Mouse (Mus musculus): ENCODE data around the gene Erc2. TPM values are rescaled to one million over a fixed set of nuclear protein-coding genes. Genes with fewer than 3 reads are reported as not detected.

Gene Erc2
- polyA plus RNA-seq, 1 experiment from 2014 or later = 4.3 TPM

DNA sequence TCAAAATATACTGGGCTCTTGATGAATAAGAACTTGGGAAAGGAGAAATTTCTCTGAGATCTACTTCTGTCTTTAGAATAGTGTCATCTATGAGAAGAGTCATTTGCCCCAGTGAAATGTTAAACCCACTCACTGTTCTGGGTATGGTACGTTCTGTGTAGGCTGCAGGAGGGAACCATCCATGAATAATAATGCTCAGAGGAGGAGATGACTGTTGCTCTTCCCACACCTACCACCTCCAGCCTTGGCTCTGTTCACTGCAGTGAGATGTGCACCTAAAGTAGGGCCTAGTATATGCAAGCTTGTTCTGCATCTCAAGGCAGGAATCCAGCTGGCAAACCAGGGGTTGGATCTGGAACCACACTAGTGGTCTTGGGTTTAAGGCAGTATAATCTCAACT lies 353.4 kb downstream of the Erc2 start:
- Histone ChIP-seq H3K4me3 (ENCODE audit: low read depth, low read length) (no peak overlapping the region), H3K27me3 (replicated peaks; ENCODE audit: control insufficient read depth, insufficient read depth, low read length) (no peaks in the 10 kb centered on the region), H3K9ac (ENCODE audit: low read depth, low read length) (no peak overlapping the region), H3K4me2 (ENCODE audit: low read depth, low read length) (no peak overlapping the region), H3K36me3 (ENCODE audit: control insufficient read depth, insufficient read depth, low read length) (no peaks in the 10 kb centered on the region), H3K4me1 (ENCODE audit: control insufficient read depth, insufficient read depth, low read length) (no peaks in the 10 kb centered on the region), H3K9me3 (ENCODE audit: control insufficient read depth, low read length) (no peaks in the 10 kb centered on the region), H3K27ac (replicated peaks; ENCODE audit: low read depth, low read length) (no peak overlapping the region)
- DNase-seq (ENCODE audit: low spot score) (no peak), ATAC-seq (ENCODE audit: low read depth) (no peak)
- 63% methylated on average over 1 of the region's 1 CpGs for WGBS

DNA sequence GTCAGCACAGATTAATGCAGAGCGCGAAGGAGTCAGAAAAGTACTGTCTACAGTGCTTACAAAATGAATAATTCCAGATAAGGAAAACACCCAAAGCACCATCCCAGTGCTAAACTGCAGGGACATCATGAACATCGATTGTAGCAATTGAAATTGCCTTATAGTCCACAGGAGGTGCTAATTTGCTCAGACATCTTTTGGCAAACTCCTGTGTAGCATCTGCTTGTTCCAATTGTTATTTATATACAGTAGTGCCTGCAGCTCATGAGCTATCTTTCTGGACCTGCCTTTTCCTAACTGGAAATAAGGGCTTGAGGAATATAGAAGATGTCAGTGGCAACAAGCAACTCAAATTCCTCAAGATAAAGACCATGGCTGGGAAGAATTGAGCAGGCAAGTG lies 362.5 kb downstream of the Erc2 start:
- H3K9me3 ChIP-seq (ENCODE audit: control insufficient read depth, low read length) = no peaks in the 10 kb centered on the region
- H3K4me3 ChIP-seq (ENCODE audit: low read depth, low read length) = no peak overlapping the region
- H3K36me3 ChIP-seq (ENCODE audit: control insufficient read depth, insufficient read depth, low read length) = no peaks in the 10 kb centered on the region
- H3K27ac ChIP-seq (replicated peaks; ENCODE audit: low read depth, low read length) = no peak overlapping the region
- WGBS = 71% methylated on average over 3 of the region's 3 CpGs
- peaks cover 4% of the 10 kb centered on the region; the same call in 1 of the 2 replicates for H3K4me1 ChIP-seq (ENCODE audit: control insufficient read depth, insufficient read depth, low read length)
- no peak for ATAC-seq (ENCODE audit: low read depth)
- DNase-seq (ENCODE audit: low spot score) = no peak
- no peak overlapping the region for H3K9ac ChIP-seq (ENCODE audit: low read depth, low read length)
- H3K27me3 ChIP-seq (replicated peaks; ENCODE audit: control insufficient read depth, insufficient read depth, low read length) = no peaks in the 10 kb centered on the region
- H3K4me2 ChIP-seq (ENCODE audit: low read depth, low read length) = no peak overlapping the region

DNA sequence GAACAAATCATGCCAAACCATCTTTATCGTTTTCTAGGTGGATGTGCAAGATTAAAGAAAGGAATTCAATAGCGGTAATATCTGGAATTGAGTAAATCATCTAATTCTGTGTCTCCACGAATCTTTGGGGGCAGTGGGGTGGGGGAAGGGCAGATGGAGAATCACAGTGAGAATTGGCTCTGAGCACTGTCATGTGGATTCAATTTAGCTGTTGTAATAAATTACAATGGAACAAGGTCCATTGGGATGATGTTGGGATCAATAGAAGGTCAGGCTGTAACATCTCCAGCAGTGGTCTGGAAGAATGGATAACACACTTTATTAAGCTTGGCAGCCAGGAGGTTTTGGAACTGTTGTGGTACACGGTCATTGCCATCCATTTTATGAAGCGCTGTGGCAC lies 363.0 kb downstream of the Erc2 start:
- Histone ChIP-seq H3K27ac (replicated peaks; ENCODE audit: low read depth, low read length) (no peak overlapping the region), H3K27me3 (replicated peaks; ENCODE audit: control insufficient read depth, insufficient read depth, low read length) (no peaks in the 10 kb centered on the region), H3K4me2 (ENCODE audit: low read depth, low read length) (no peak overlapping the region), H3K4me3 (ENCODE audit: low read depth, low read length) (no peak overlapping the region), H3K4me1 (ENCODE audit: control insufficient read depth, insufficient read depth, low read length) (peaks cover 4% of the 10 kb centered on the region; the same call in 1 of the 2 replicates), H3K9ac (ENCODE audit: low read depth, low read length) (no peak overlapping the region), H3K36me3 (ENCODE audit: control insufficient read depth, insufficient read depth, low read length) (no peaks in the 10 kb centered on the region), H3K9me3 (ENCODE audit: control insufficient read depth, low read length) (no peaks in the 10 kb centered on the region)
- 53% methylated on average over 5 of the region's 5 CpGs for WGBS
- DNase-seq (ENCODE audit: low spot score) (peak; percentile 45), ATAC-seq (ENCODE audit: low read depth) (no peak)

DNA sequence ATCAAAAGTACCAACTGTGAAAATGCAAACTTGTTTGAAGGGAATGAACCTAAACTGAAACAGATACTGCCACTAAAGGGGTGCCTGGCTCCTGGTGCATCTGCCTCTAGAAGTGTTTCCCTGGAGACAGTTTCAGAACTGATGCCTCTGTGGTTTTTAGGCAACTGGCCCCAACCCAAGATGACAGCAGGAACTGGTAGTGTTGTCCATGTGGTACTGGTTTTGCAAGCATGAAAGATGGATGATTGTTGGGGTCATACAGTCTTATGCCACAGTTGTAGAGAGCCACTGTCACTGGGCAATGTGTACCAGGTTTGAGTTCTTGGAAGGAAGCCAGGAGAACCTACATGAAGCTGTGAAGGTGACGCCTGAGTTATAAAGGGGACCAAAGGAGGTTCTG lies 365.2 kb downstream of the Erc2 start:
- no peak overlapping the region for H3K9ac ChIP-seq (ENCODE audit: low read depth, low read length)
- no peak for DNase-seq (ENCODE audit: low spot score)
- H3K27me3 ChIP-seq (replicated peaks; ENCODE audit: control insufficient read depth, insufficient read depth, low read length) = no peaks in the 10 kb centered on the region
- no peaks in the 10 kb centered on the region for H3K36me3 ChIP-seq (ENCODE audit: control insufficient read depth, insufficient read depth, low read length)
- peaks cover 4% of the 10 kb centered on the region; the same call in 1 of the 2 replicates for H3K4me1 ChIP-seq (ENCODE audit: control insufficient read depth, insufficient read depth, low read length)
- 65% methylated on average over 1 of the region's 1 CpGs for WGBS
- no peak overlapping the region for H3K4me2 ChIP-seq (ENCODE audit: low read depth, low read length)
- H3K27ac ChIP-seq (replicated peaks; ENCODE audit: low read depth, low read length) = no peak overlapping the region
- H3K9me3 ChIP-seq (ENCODE audit: control insufficient read depth, low read length) = no peaks in the 10 kb centered on the region
- H3K4me3 ChIP-seq (ENCODE audit: low read depth, low read length) = no peak overlapping the region
- ATAC-seq (ENCODE audit: low read depth) = no peak

DNA sequence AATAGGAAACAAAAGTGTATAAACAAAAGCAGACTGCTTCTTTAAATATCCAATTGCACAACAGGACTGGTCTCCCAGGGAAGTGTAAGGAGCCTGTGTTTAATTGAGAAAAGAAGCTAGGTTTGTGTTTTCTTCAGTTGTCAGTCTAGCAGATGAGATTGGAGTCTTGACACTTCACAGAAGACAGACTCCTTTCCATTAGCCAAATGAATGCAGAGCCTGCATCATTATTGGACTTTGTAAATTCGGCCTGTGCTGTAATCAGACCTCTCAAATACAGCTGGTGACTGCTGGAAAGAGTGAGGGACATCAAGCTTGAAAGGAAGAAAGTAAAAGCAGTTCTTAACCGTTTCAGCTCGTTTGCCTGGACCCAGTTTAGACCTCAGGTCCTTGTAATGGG lies 376.3 kb downstream of the Erc2 start:
- H3K4me2 ChIP-seq (ENCODE audit: low read depth, low read length) = no peak overlapping the region
- ATAC-seq (ENCODE audit: low read depth) = no peak
- no peaks in the 10 kb centered on the region for H3K36me3 ChIP-seq (ENCODE audit: control insufficient read depth, insufficient read depth, low read length)
- DNase-seq (ENCODE audit: low spot score) = peak; percentile 42
- no peak overlapping the region for H3K9ac ChIP-seq (ENCODE audit: low read depth, low read length)
- WGBS = 48% methylated on average over 3 of the region's 3 CpGs
- no peaks in the 10 kb centered on the region for H3K27me3 ChIP-seq (replicated peaks; ENCODE audit: control insufficient read depth, insufficient read depth, low read length)
- no peak overlapping the region for H3K27ac ChIP-seq (replicated peaks; ENCODE audit: low read depth, low read length)
- no peaks in the 10 kb centered on the region; the same call in 1 of the 2 replicates for H3K4me1 ChIP-seq (ENCODE audit: control insufficient read depth, insufficient read depth, low read length)
- H3K4me3 ChIP-seq (ENCODE audit: low read depth, low read length) = no peak overlapping the region
- no peaks in the 10 kb centered on the region for H3K9me3 ChIP-seq (ENCODE audit: control insufficient read depth, low read length)

DNA sequence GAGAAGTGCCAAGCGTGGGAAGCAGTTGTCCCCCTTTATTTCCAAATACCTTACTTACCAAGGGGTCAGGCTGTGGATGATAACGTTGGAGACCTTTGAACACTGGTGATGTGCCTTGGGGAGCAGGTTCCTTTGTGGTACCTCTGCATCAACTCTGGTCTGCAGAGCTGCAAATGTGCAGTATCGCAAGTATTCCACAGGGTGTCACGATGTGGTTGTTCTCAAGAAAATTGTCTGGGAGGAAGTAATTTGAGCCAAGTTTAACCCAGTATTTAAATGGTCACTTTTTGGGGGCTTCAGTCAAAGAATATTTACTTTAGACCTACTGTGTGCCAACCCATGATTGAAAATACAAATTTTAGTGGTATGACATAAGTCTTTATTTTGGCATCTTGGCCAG lies 381.8 kb downstream of the Erc2 start:
- Histone ChIP-seq H3K4me1 (ENCODE audit: control insufficient read depth, insufficient read depth, low read length) (no peaks in the 10 kb centered on the region), H3K27me3 (replicated peaks; ENCODE audit: control insufficient read depth, insufficient read depth, low read length) (no peaks in the 10 kb centered on the region), H3K4me2 (ENCODE audit: low read depth, low read length) (no peak overlapping the region), H3K36me3 (ENCODE audit: control insufficient read depth, insufficient read depth, low read length) (no peaks in the 10 kb centered on the region), H3K9ac (ENCODE audit: low read depth, low read length) (no peak overlapping the region), H3K9me3 (ENCODE audit: control insufficient read depth, low read length) (no peaks in the 10 kb centered on the region), H3K4me3 (ENCODE audit: low read depth, low read length) (no peak overlapping the region), H3K27ac (replicated peaks; ENCODE audit: low read depth, low read length) (no peak overlapping the region)
- ATAC-seq (ENCODE audit: low read depth) = 0 out of 2 replicates have a peak, but pooled peaks have one; percentile 33
- peak; percentile 78 for DNase-seq (ENCODE audit: low spot score)
- 32% methylated on average over 4 of the region's 4 CpGs for WGBS

DNA sequence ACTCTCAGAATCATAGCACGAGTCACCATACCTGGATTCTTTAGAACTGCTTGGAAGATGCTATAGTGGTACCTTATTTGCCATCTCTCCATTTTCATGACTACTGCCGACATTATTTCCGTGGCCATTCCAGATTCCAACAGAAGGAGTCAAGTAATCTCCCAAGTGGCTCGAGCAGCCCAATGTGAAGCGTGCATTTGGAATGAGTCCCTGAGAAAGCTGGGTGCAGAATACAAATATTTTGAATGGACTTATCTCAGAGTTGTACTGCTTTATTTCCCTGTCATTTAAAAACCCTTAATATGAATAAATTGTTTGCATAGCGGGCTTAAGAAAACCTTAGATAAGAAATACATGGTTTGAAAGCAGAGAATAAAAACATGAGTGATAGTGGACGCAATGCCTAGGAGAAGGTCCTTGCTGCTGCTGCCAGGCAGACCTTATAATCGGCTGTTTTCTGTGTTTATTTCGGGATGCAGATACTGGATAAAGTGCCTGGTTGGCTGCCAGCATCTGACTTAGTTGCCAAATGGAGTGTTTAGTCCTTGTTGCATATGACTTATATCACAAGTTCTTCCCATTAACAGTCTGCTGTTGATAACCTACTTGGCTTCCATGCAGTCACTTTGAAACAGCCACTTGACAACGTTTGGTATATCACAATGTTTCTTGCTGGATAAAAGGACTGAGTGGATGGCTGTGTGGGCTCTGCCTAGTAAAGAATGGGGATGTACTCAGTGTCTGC lies 388.5 kb downstream of the Erc2 start:
- ATAC-seq (ENCODE audit: low read depth) (no peak), DNase-seq (ENCODE audit: low spot score) (no peak)
- no peaks in the 10 kb centered on the region for H3K9me3 ChIP-seq (ENCODE audit: control insufficient read depth, low read length)
- no peaks in the 10 kb centered on the region for H3K4me1 ChIP-seq (ENCODE audit: control insufficient read depth, insufficient read depth, low read length)
- H3K36me3 ChIP-seq (ENCODE audit: control insufficient read depth, insufficient read depth, low read length) = no peaks in the 10 kb centered on the region
- no peak overlapping the region for H3K4me2 ChIP-seq (ENCODE audit: low read depth, low read length)
- H3K27me3 ChIP-seq (replicated peaks; ENCODE audit: control insufficient read depth, insufficient read depth, low read length) = no peaks in the 10 kb centered on the region
- no peak overlapping the region for H3K4me3 ChIP-seq (ENCODE audit: low read depth, low read length)
- no peak overlapping the region for H3K9ac ChIP-seq (ENCODE audit: low read depth, low read length)
- H3K27ac ChIP-seq (replicated peaks; ENCODE audit: low read depth, low read length) = no peak overlapping the region
- 83% methylated on average over 10 of the region's 10 CpGs for WGBS

DNA sequence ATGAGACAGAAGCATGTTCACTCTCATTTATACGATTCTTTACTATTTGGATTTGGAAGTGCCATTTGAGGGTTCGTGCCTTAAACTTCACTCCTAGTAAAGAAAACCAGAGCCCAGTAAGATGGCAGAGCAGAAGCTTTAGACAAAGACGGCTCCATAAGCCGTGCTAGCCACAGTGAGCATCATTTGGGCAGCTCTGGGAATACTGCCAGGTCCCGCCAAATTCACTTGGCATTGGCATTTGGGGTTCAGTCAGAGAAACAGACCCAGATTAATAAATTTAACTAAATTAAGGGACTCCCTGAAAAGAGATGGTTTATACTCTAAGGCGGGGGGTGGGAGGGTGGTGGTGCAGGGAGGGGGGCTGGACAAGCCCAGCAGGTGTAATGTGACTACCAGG lies 401.0 kb downstream of the Erc2 start:
- Histone ChIP-seq H3K4me3 (ENCODE audit: low read depth, low read length) (no peak overlapping the region), H3K4me2 (ENCODE audit: low read depth, low read length) (no peak overlapping the region), H3K27me3 (replicated peaks; ENCODE audit: control insufficient read depth, insufficient read depth, low read length) (no peaks in the 10 kb centered on the region), H3K9me3 (ENCODE audit: control insufficient read depth, low read length) (no peaks in the 10 kb centered on the region), H3K27ac (replicated peaks; ENCODE audit: low read depth, low read length) (no peak overlapping the region), H3K9ac (ENCODE audit: low read depth, low read length) (no peak overlapping the region), H3K36me3 (ENCODE audit: control insufficient read depth, insufficient read depth, low read length) (no peaks in the 10 kb centered on the region), H3K4me1 (ENCODE audit: control insufficient read depth, insufficient read depth, low read length) (no peaks in the 10 kb centered on the region)
- DNase-seq (ENCODE audit: low spot score) (no peak), ATAC-seq (ENCODE audit: low read depth) (no peak)
- 74% methylated on average over 6 of the region's 6 CpGs for WGBS

DNA sequence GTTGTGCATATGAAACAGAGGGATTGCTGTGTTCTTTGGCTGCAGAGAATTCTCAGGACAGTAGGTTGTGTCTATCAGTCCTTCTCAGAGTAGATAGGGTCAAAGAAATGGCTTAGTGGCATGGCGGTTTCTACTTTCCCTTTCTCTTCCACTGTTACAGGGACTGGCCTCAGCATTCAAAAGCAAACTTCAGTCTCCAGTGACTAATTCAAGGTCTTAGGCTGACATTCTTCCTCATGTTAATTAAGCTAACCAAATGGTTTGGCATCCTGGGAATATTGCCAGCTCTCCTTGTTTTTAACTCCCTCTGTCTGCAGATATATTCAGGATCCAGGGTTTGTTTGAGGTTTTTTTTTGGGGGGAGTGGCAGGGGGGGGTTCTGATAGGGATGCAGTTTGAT lies 408.6 kb downstream of the Erc2 start:
- H3K9me3 ChIP-seq (ENCODE audit: control insufficient read depth, low read length) = no peaks in the 10 kb centered on the region
- H3K27me3 ChIP-seq (replicated peaks; ENCODE audit: control insufficient read depth, insufficient read depth, low read length) = no peaks in the 10 kb centered on the region
- no peak overlapping the region for H3K27ac ChIP-seq (replicated peaks; ENCODE audit: low read depth, low read length)
- ATAC-seq (ENCODE audit: low read depth) (no peak), DNase-seq (ENCODE audit: low spot score) (peak; percentile 62)
- H3K4me2 ChIP-seq (ENCODE audit: low read depth, low read length) = no peak overlapping the region
- 60% methylated on average over 1 of the region's 1 CpGs for WGBS
- H3K4me1 ChIP-seq (ENCODE audit: control insufficient read depth, insufficient read depth, low read length) = no peaks in the 10 kb centered on the region
- H3K9ac ChIP-seq (ENCODE audit: low read depth, low read length) = no peak overlapping the region
- no peak overlapping the region for H3K4me3 ChIP-seq (ENCODE audit: low read depth, low read length)
- H3K36me3 ChIP-seq (ENCODE audit: control insufficient read depth, insufficient read depth, low read length) = no peaks in the 10 kb centered on the region

All from embryonic facial prominence, embryonic 14.5 days (tissue).